Mouse (Mus musculus): Measurements from ENCODE around the gene Pgf. TPM values are rescaled to one million over a fixed set of nuclear protein-coding genes. Genes with fewer than 3 reads are reported as not detected.

Gene Pgf
- polyA plus RNA-seq, 1 experiment from 2014 or later, result 7.2 TPM

- H3K4me3 ChIP-seq (ENCODE audit: low read depth, low read length), result no peak overlapping the region
- H3K4me1 ChIP-seq (ENCODE audit: control insufficient read depth, insufficient read depth, low read length), result peaks cover 7% of the 10 kb centered on the region; the same call in 1 of the 2 replicates
- H3K4me2 ChIP-seq (ENCODE audit: low read length), result no peak overlapping the region
- no peaks in the 10 kb centered on the region for H3K36me3 ChIP-seq (ENCODE audit: control insufficient read depth, insufficient read depth, low read length)
- no peak overlapping the region for H3K27ac ChIP-seq (ENCODE audit: low read depth, low read length)
- no peak for DNase-seq (ENCODE audit: low spot score)
- H3K9me3 ChIP-seq (replicated peaks; ENCODE audit: control insufficient read depth, low read length), result no peaks in the 10 kb centered on the region
- no peak overlapping the region for H3K9ac ChIP-seq (ENCODE audit: low read length)
- ATAC-seq, result no peak
- H3K27me3 ChIP-seq (replicated peaks; ENCODE audit: control insufficient read depth, insufficient read depth, low read length), result no peaks in the 10 kb centered on the region
- 83% methylated on average over 5 of the region's 5 CpGs for WGBS
Measured at GRCm38 (mm10) chr12:85203699-85204098, 26.1 kb upstream of the Pgf start.

GRCm38 (mm10) chr12:85202191-85202590 is 24.6 kb upstream of the Pgf start:
- WGBS, result 92% methylated on average over 7 of the region's 7 CpGs
- no peak for DNase-seq (ENCODE audit: low spot score)
- no peak overlapping the region for H3K9ac ChIP-seq (ENCODE audit: low read length)

GRCm38 (mm10) chr12:85201830-85202147 is 24.2 kb upstream of the Pgf start:
- no peak overlapping the region for H3K4me2 ChIP-seq (ENCODE audit: low read length)
- DNase-seq (ENCODE audit: low spot score) (no peak), ATAC-seq (no peak)
- H3K36me3 ChIP-seq (ENCODE audit: control insufficient read depth, insufficient read depth, low read length), result no peaks in the 10 kb centered on the region
- H3K9me3 ChIP-seq (replicated peaks; ENCODE audit: control insufficient read depth, low read length), result no peaks in the 10 kb centered on the region
- no peaks in the 10 kb centered on the region for H3K27me3 ChIP-seq (replicated peaks; ENCODE audit: control insufficient read depth, insufficient read depth, low read length)
- H3K27ac ChIP-seq (ENCODE audit: low read depth, low read length), result peak overlapping the region; percentile 64; the same call in 1 of the 2 replicates
- peaks cover 7% of the 10 kb centered on the region; the same call in 1 of the 2 replicates for H3K4me1 ChIP-seq (ENCODE audit: control insufficient read depth, insufficient read depth, low read length)
- 81% methylated on average over 2 of the region's 2 CpGs for WGBS
- H3K9ac ChIP-seq (ENCODE audit: low read length), result no peak overlapping the region
- H3K4me3 ChIP-seq (ENCODE audit: low read depth, low read length), result no peak overlapping the region

More at GRCm38 (mm10) chr12:85202191-85202590, 24.6 kb upstream of the Pgf start:
- no peak for ATAC-seq
- Histone ChIP-seq H3K36me3 (ENCODE audit: control insufficient read depth, insufficient read depth, low read length) (no peaks in the 10 kb centered on the region), H3K4me3 (ENCODE audit: low read depth, low read length) (no peak overlapping the region), H3K9me3 (replicated peaks; ENCODE audit: control insufficient read depth, low read length) (no peaks in the 10 kb centered on the region), H3K4me2 (ENCODE audit: low read length) (no peak overlapping the region), H3K4me1 (ENCODE audit: control insufficient read depth, insufficient read depth, low read length) (peaks cover 7% of the 10 kb centered on the region; the same call in 1 of the 2 replicates), H3K27ac (ENCODE audit: low read depth, low read length) (no peak overlapping the region), H3K27me3 (replicated peaks; ENCODE audit: control insufficient read depth, insufficient read depth, low read length) (no peaks in the 10 kb centered on the region)

- H3K4me3 ChIP-seq (ENCODE audit: low read depth, low read length), result no peak overlapping the region
- H3K4me2 ChIP-seq (ENCODE audit: low read length), result peak overlapping the region; percentile 20
- ATAC-seq (peak; percentile 85), DNase-seq (ENCODE audit: low spot score) (peak; percentile 61)
- peak overlapping the region; percentile 64; the same call in 1 of the 2 replicates for H3K27ac ChIP-seq (ENCODE audit: low read depth, low read length)
- H3K9me3 ChIP-seq (replicated peaks; ENCODE audit: control insufficient read depth, low read length), result no peaks in the 10 kb centered on the region
- WGBS, result 8% methylated on average over 24 of the region's 24 CpGs
- H3K36me3 ChIP-seq (ENCODE audit: control insufficient read depth, insufficient read depth, low read length), result no peaks in the 10 kb centered on the region
- H3K4me1 ChIP-seq (ENCODE audit: control insufficient read depth, insufficient read depth, low read length), result peaks cover 7% of the 10 kb centered on the region; the same call in 1 of the 2 replicates
- H3K9ac ChIP-seq (ENCODE audit: low read length), result peak overlapping the region; percentile 13
- no peaks in the 10 kb centered on the region for H3K27me3 ChIP-seq (replicated peaks; ENCODE audit: control insufficient read depth, insufficient read depth, low read length)
Measured at GRCm38 (mm10) chr12:85200929-85201829, 23.6 kb upstream of the Pgf start.

- no peaks in the 10 kb centered on the region for H3K36me3 ChIP-seq (ENCODE audit: control insufficient read depth, insufficient read depth, low read length)
- ATAC-seq, result no peak
- H3K4me2 ChIP-seq (ENCODE audit: low read length), result no peak overlapping the region
- H3K9me3 ChIP-seq (replicated peaks; ENCODE audit: control insufficient read depth, low read length), result no peaks in the 10 kb centered on the region
- H3K4me1 ChIP-seq (ENCODE audit: control insufficient read depth, insufficient read depth, low read length), result peaks cover 9% of the 10 kb centered on the region
- H3K9ac ChIP-seq (ENCODE audit: low read length), result no peak overlapping the region
- H3K4me3 ChIP-seq (ENCODE audit: low read depth, low read length), result no peak overlapping the region
- H3K27me3 ChIP-seq (replicated peaks; ENCODE audit: control insufficient read depth, insufficient read depth, low read length), result no peaks in the 10 kb centered on the region
- no peak overlapping the region for H3K27ac ChIP-seq (ENCODE audit: low read depth, low read length)
- DNase-seq (ENCODE audit: low spot score), result no peak
- 88% methylated on average over 1 of the region's 1 CpGs for WGBS
Measured at GRCm38 (mm10) chr12:85199954-85200353, 22.4 kb upstream of the Pgf start.

GRCm38 (mm10) chr12:85197936-85198335 is 20.3 kb upstream of the Pgf start:
- Histone ChIP-seq H3K4me2 (ENCODE audit: low read length) (no peak overlapping the region), H3K36me3 (ENCODE audit: control insufficient read depth, insufficient read depth, low read length) (no peaks in the 10 kb centered on the region), H3K4me3 (ENCODE audit: low read depth, low read length) (no peak overlapping the region), H3K4me1 (ENCODE audit: control insufficient read depth, insufficient read depth, low read length) (peaks cover 17% of the 10 kb centered on the region), H3K9ac (ENCODE audit: low read length) (no peak overlapping the region), H3K9me3 (replicated peaks; ENCODE audit: control insufficient read depth, low read length) (no peaks in the 10 kb centered on the region), H3K27ac (ENCODE audit: low read depth, low read length) (no peak overlapping the region), H3K27me3 (replicated peaks; ENCODE audit: control insufficient read depth, insufficient read depth, low read length) (no peaks in the 10 kb centered on the region)
- 36% methylated on average over 8 of the region's 8 CpGs for whole genome bisulfite sequencing
- no peak for DNase-seq (ENCODE audit: low spot score)
- ATAC-seq, result no peak

- WGBS, result 82% methylated on average over 7 of the region's 7 CpGs
- Histone ChIP-seq H3K4me2 (ENCODE audit: low read length) (no peak overlapping the region), H3K36me3 (ENCODE audit: control insufficient read depth, insufficient read depth, low read length) (no peaks in the 10 kb centered on the region), H3K27me3 (replicated peaks; ENCODE audit: control insufficient read depth, insufficient read depth, low read length) (no peaks in the 10 kb centered on the region), H3K9me3 (replicated peaks; ENCODE audit: control insufficient read depth, low read length) (no peaks in the 10 kb centered on the region), H3K4me1 (ENCODE audit: control insufficient read depth, insufficient read depth, low read length) (peaks cover 22% of the 10 kb centered on the region), H3K27ac (ENCODE audit: low read depth, low read length) (no peak overlapping the region), H3K9ac (ENCODE audit: low read length) (no peak overlapping the region), H3K4me3 (ENCODE audit: low read depth, low read length) (no peak overlapping the region)
- ATAC-seq (no peak), DNase-seq (ENCODE audit: low spot score) (no peak)
Measured at GRCm38 (mm10) chr12:85197371-85197770, 19.8 kb upstream of the Pgf start.

- Histone ChIP-seq H3K4me3 (ENCODE audit: low read depth, low read length) (no peak overlapping the region), H3K4me2 (ENCODE audit: low read length) (no peak overlapping the region), H3K4me1 (ENCODE audit: control insufficient read depth, insufficient read depth, low read length) (peaks cover 20% of the 10 kb centered on the region), H3K27me3 (replicated peaks; ENCODE audit: control insufficient read depth, insufficient read depth, low read length) (no peaks in the 10 kb centered on the region), H3K9ac (ENCODE audit: low read length) (no peak overlapping the region), H3K36me3 (ENCODE audit: control insufficient read depth, insufficient read depth, low read length) (no peaks in the 10 kb centered on the region), H3K27ac (ENCODE audit: low read depth, low read length) (no peak overlapping the region), H3K9me3 (replicated peaks; ENCODE audit: control insufficient read depth, low read length) (no peaks in the 10 kb centered on the region)
- ATAC-seq, result no peak
- 94% methylated on average over 10 of the region's 10 CpGs for WGBS
- DNase-seq (ENCODE audit: low spot score), result no peak
Measured at GRCm38 (mm10) chr12:85196191-85196590, 18.6 kb upstream of the Pgf start.

- no peak overlapping the region for H3K4me2 ChIP-seq (ENCODE audit: low read length)
- H3K36me3 ChIP-seq (ENCODE audit: control insufficient read depth, insufficient read depth, low read length), result no peaks in the 10 kb centered on the region
- H3K4me1 ChIP-seq (ENCODE audit: control insufficient read depth, insufficient read depth, low read length), result peaks cover 15% of the 10 kb centered on the region
- 86% methylated on average over 5 of the region's 5 CpGs for WGBS
- no peak for DNase-seq (ENCODE audit: low spot score)
- no peak overlapping the region for H3K9ac ChIP-seq (ENCODE audit: low read length)
- ATAC-seq, result no peak
- H3K9me3 ChIP-seq (replicated peaks; ENCODE audit: control insufficient read depth, low read length), result no peaks in the 10 kb centered on the region
- no peak overlapping the region for H3K27ac ChIP-seq (ENCODE audit: low read depth, low read length)
- H3K27me3 ChIP-seq (replicated peaks; ENCODE audit: control insufficient read depth, insufficient read depth, low read length), result no peaks in the 10 kb centered on the region
- H3K4me3 ChIP-seq (ENCODE audit: low read depth, low read length), result no peak overlapping the region
Measured at GRCm38 (mm10) chr12:85195086-85195485, 17.5 kb upstream of the Pgf start.

Data from forebrain, embryonic 14.5 days (tissue).